Mouse (Mus musculus): ENCODE data around the gene Sgo1.

Gene Sgo1

GRCm38 (mm10) chr17:53650251-53650661, 38.9 kb downstream of the Sgo1 start:
- no peak for DNase-seq (ENCODE audit: low read depth, low spot score)

GRCm38 (mm10) chr17:53643360-53643759, 45.8 kb downstream of the Sgo1 start:
- no peak for DNase-seq (ENCODE audit: low read depth, low spot score)

- no peak for DNase-seq (ENCODE audit: low read depth, low spot score)
Observed at GRCm38 (mm10) chr17:53631344-53631743, 57.8 kb downstream of the Sgo1 start.

- DNase-seq (ENCODE audit: low read depth, low spot score), result no peak
Observed at GRCm38 (mm10) chr17:53628131-53628530, 61.0 kb downstream of the Sgo1 start.

GRCm38 (mm10) chr17:53627497-53627896, 61.6 kb downstream of the Sgo1 start:
- DNase-seq (ENCODE audit: low read depth, low spot score), result no peak

GRCm38 (mm10) chr17:53626160-53626559, 63.0 kb downstream of the Sgo1 start:
- DNase-seq (ENCODE audit: low read depth, low spot score), result no peak
